Mouse (Mus musculus) spleen, adult 2 months (tissue): Measurements from ENCODE around the gene Gm44502.

Source experiments
- CTCF ChIP-seq: fragments of 200-500 bp; IDR thresholded peaks from 2 replicates; pipeline ENCODE4 v1.5.1; 2011; ENCODE audit warnings: mild to moderate bottlenecking, inconsistent platforms; ENCODE audit not compliant: insufficient read depth, insufficient read length, insufficient replicate concordance; ENCODE audit errors: extremely low read depth
- POLR2A ChIP-seq: fragments of 200-500 bp; IDR thresholded peaks from 2 replicates; pipeline ENCODE4 v1.6.1; 2011; ENCODE audit warnings: low read depth, low read length, inconsistent platforms

DNA sequence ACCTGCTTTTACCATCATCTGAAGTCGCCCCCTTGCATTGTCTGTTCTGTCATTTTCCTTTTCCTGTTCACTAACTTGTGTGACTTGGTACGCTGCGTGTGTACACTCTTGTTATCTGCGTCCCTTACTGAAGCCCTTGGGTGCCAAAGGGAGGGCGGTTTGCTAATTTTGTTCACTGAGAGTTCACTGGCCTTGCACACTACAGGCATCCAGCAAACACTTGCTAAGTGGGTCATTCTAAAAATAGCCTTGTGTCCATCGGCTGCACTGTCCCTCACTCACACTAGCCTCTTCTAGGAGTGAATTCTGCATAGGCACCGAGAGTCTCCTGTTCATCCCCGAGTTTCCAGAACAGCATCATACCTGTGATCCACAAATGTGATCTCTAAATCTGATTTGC lies 14.2 kb downstream of the Gm44502 start:
- TF ChIP-seq CTCF (no peak), POLR2A (no peak)
